In the genomic region with DNA sequence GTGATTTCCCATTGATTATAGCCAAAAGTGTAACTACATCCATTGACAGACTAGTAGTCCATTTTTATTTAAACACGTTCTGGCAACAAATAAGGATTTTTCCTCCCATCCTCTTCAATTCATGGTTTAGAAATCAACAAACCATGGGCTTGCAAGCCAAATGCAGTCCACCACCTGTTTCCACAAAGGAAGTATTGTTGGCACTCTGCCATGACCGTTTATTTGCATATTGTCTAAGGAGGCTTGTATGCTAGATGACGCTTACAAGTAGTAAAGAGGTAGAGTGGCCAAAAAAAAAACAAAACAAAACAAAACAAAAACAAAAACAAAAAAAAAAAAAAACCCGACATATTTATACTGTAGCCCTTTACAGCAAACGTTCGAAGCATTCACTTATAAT, we compare ENCODE assay signal across 9 mouse cellular contexts. TPM values are rescaled to one million over a fixed set of nuclear protein-coding genes. Genes with fewer than 3 reads are reported as not detected.
DNase-seq lines count a peak whose midpoint lies in the region; ATAC-seq and TF ChIP-seq lines count a peak whose summit lies in the region.
"Had no signal": no experiment of that assay in that cellular context is flagged by ENCODE, and none has a peak within 500 bp of the region (broad histone marks: within the 10 kb centered on the region; RNA-seq: fewer than 3 reads in every experiment).

No protein-coding gene starts in this region.

- H3K27me3 ChIP-seq in heart, embryonic 11.5 days (ENCODE audit: control insufficient read depth, insufficient read depth, low read length) = no peaks in the 10 kb centered on the region
- peaks cover 0 to 9% of the 10 kb centered on the region in 2 experiments for H3K27me3 ChIP-seq in MEL (ENCODE audit: control insufficient read depth in 1 of 2, insufficient read depth in 2 of 2, low read length in 2 of 2)
- H3K27me3 ChIP-seq: hindbrain, embryonic 15.5 days had no signal

- H3K36me3 ChIP-seq in heart, embryonic 11.5 days (ENCODE audit: control insufficient read depth, insufficient read depth, low read length) = no peaks in the 10 kb centered on the region
- 0 out of 4 replicates have a peak, but pooled peaks cover 0 to 2% of the 10 kb centered on the region in 2 experiments for H3K36me3 ChIP-seq in MEL (ENCODE audit: control insufficient read depth in 1 of 2, insufficient read depth in 2 of 2, low read length in 2 of 2)
- H3K36me3 ChIP-seq: hindbrain, embryonic 15.5 days had no signal

- no peak overlapping the region for H3K27ac ChIP-seq in heart, embryonic 11.5 days (ENCODE audit: low read depth, low read length)
- no peak overlapping the region for H3K27ac ChIP-seq in left cerebral cortex, adult 2 months
- H3K27ac ChIP-seq in MEL (ENCODE audit: control insufficient read depth, low read depth, low read length) = no peak overlapping the region
- H3K27ac ChIP-seq: hindbrain, embryonic 15.5 days had no signal

- peak; percentile 40 to 60 for DNase-seq in heart, adult 18-20 months
- DNase-seq in left cerebral cortex, postnatal 10 days (ENCODE audit: extremely low spot score in 1 of 2, low spot score in 2 of 2) = peak; percentile 34 to 47
- DNase-seq in left cerebral cortex, adult 2 months (ENCODE audit: extremely low spot score in 1 of 2, low spot score in 2 of 2) = no peak
- DNase-seq in MEL (ENCODE audit: low read depth, low spot score) = peak; percentile 40
- DNase-seq: layer of hippocampus, adult 9-11 months had no signal

- no peak overlapping the region for H3K9ac ChIP-seq in heart, embryonic 11.5 days (ENCODE audit: low read depth, low read length)
- H3K9ac ChIP-seq in MEL (ENCODE audit: control insufficient read depth, low read depth, low read length, poor library complexity, severe bottlenecking) = no peak overlapping the region
- H3K9ac ChIP-seq: hindbrain, embryonic 15.5 days had no signal

- no peak for TF ChIP-seq CTCF in left cerebral cortex, adult 2 months (IDR thresholded peaks at IDR 0.05)
- no peak for TF ChIP-seq CTCF in MEL (IDR thresholded peaks at IDR 0.05 in 2 of 3, conservative IDR thresholded peaks at IDR 0.05 in 1 of 3; ENCODE audit: control insufficient read depth in 1 of 3, insufficient read depth in 1 of 3, low read depth in 2 of 3, low read length in 3 of 3, poor library complexity in 1 of 3, severe bottlenecking in 1 of 3)

- no peak overlapping the region for H3K4me3 ChIP-seq in heart, embryonic 11.5 days (ENCODE audit: low read depth, low read length)
- no peak overlapping the region for H3K4me3 ChIP-seq in left cerebral cortex, adult 2 months
- H3K4me3 ChIP-seq in MEL (ENCODE audit: control insufficient read depth in 1 of 2, insufficient read depth in 1 of 2, low read depth in 2 of 2, low read length in 2 of 2) = no peak overlapping the region
- H3K4me3 ChIP-seq: hindbrain, embryonic 15.5 days had no signal

- no peaks in the 10 kb centered on the region for H3K79me2 ChIP-seq in MEL (ENCODE audit: control insufficient read depth, insufficient read depth, low read length, poor library complexity)

- intact Hi-C loops in left cerebral cortex, postnatal 10 days (cut with DNase I) = no loop called here
- intact Hi-C loops in left cerebral cortex, adult 2 months (cut with DNase I) = no loop called here

- no peak for ATAC-seq in heart, embryonic 11.5 days (replicated peaks; ENCODE audit: insufficient number of reproducible peaks, low FRiP score, low TSS enrichment)
- ATAC-seq in granulocyte monocyte progenitor cell, adult 5-6 weeks (replicated peaks; ENCODE audit: poor library complexity, severe bottlenecking) = peak; percentile 58
- ATAC-seq in megakaryocyte-erythroid progenitor cell, adult 5-6 weeks (replicated peaks; ENCODE audit: low FRiP score, low TSS enrichment, poor library complexity, severe bottlenecking) = no peak

- TF ChIP-seq EP300 in MEL (IDR thresholded peaks at IDR 0.05; ENCODE audit: low read depth in 1 of 2, low read length in 2 of 2) = no peak

- H3K4me1 ChIP-seq in heart, embryonic 11.5 days (ENCODE audit: control insufficient read depth, insufficient read depth, low read length) = no peaks in the 10 kb centered on the region
- no peaks in the 10 kb centered on the region for H3K4me1 ChIP-seq in MEL (ENCODE audit: control insufficient read depth in 1 of 2, insufficient read depth in 2 of 2, low read length in 2 of 2)

- WGBS in heart, embryonic 11.5 days (ENCODE audit: insufficient replicate concordance) = 75% methylated on average over 6 of the region's 6 CpGs

- no peaks in the 10 kb centered on the region for H3K9me3 ChIP-seq in heart, embryonic 11.5 days (replicated peaks; ENCODE audit: control insufficient read depth, low read length)
- no peaks in the 10 kb centered on the region for H3K9me3 ChIP-seq in MEL (replicated peaks; ENCODE audit: insufficient read depth, low read length)
- H3K9me3 ChIP-seq: hindbrain, embryonic 15.5 days had no signal

- no peak overlapping the region for H3K4me2 ChIP-seq in heart, embryonic 11.5 days
- H3K4me2 ChIP-seq: hindbrain, embryonic 15.5 days had no signal

- no peak for TF ChIP-seq RAD21 in MEL (IDR thresholded peaks at IDR 0.05; ENCODE audit: low read depth, low read length)

- no peak for TF ChIP-seq POLR2A in MEL (IDR thresholded peaks at IDR 0.05; ENCODE audit: control insufficient read depth in 1 of 2, insufficient read depth in 1 of 2, low read depth in 1 of 2, low read length in 2 of 2, poor library complexity in 1 of 2)

TF ChIP-seq in MEL, 35 proteins besides CTCF, POLR2A, EP300 and RAD21:
- TF ChIP-seq USF1 (IDR thresholded peaks at IDR 0.05; ENCODE audit: low read depth, low read length) = no peak
- TF ChIP-seq JUND (IDR thresholded peaks at IDR 0.05; ENCODE audit: low read depth, low read length) = no peak

RNA-seq across cellular contexts. Expression of a gene that starts 3.3 kb away (rescaled TPM):
- total RNA-seq in heart, adult 18-20 months (2021) = 1 to 10 TPM; 2.1 to 2.4 TPM
- polyA plus RNA-seq in heart, embryonic 11.5 days (2014; fragmentation: Nextera tagmentation; extraction: Ambion mirVana) = 7.4 and 7.5 TPM in 2 replicates
- total RNA-seq in left cerebral cortex, postnatal 10 days (2021) = 10 to 100 TPM; 37.3 to 39.3 TPM
- 10 to 100 TPM; 35.2 to 38.5 TPM for total RNA-seq in left cerebral cortex, adult 2 months (2021)
- total RNA-seq in MEL (2012; rRNA removed) = 4.4 and 4.7 TPM in 2 replicates
- polyA plus RNA-seq in MEL (2012; ENCODE audit: insufficient read depth in 1 of 2, insufficient read length in 2 of 2, low read depth in 1 of 2, low replicate concordance in 2 of 2, missing spikeins in 1 of 2) = 1 to 10 TPM in 1 of 2 experiments, not detected in 1; 5.6 TPM
- 4.0 and 5.2 TPM in 2 replicates for total RNA-seq in granulocyte monocyte progenitor cell, adult 5-6 weeks (2014; fragmentation: Nextera tagmentation)
- 8.1 and 10.5 TPM in 2 replicates for total RNA-seq in granulocyte monocyte progenitor cell, adult 5-6 weeks (2017)
- total RNA-seq in megakaryocyte-erythroid progenitor cell, adult 5-6 weeks (2014; fragmentation: Nextera tagmentation) = 5.1 and 6.0 TPM in 2 replicates
- total RNA-seq in megakaryocyte-erythroid progenitor cell, adult 5-6 weeks (2017) = 9.6 and 11.4 TPM in 2 replicates

RNA-seq across cellular contexts. Expression of a gene that starts 7.6 kb away (rescaled TPM):
- under 1 TPM in 1 of 2 experiments, not detected in 1; 0.08 TPM for total RNA-seq in heart, adult 18-20 months (2021)
- not detected in 2 replicates for polyA plus RNA-seq in heart, embryonic 11.5 days (2014; fragmentation: Nextera tagmentation; extraction: Ambion mirVana)
- total RNA-seq in left cerebral cortex, postnatal 10 days (2021) = 1 to 10 TPM; 1.7 to 1.8 TPM
- 1 to 10 TPM; 2.6 to 3.1 TPM for total RNA-seq in left cerebral cortex, adult 2 months (2021)
- 0.82 and 1.2 TPM in 2 replicates for total RNA-seq in MEL (2012; rRNA removed)
- 1 to 10 TPM in 1 of 2 experiments, not detected in 1; 4.2 TPM for polyA plus RNA-seq in MEL (2012; ENCODE audit: insufficient read depth in 1 of 2, insufficient read length in 2 of 2, low read depth in 1 of 2, low replicate concordance in 2 of 2, missing spikeins in 1 of 2)
- total RNA-seq in granulocyte monocyte progenitor cell, adult 5-6 weeks (2014; fragmentation: Nextera tagmentation) = 0.06 TPM in 1 of 2 replicates, not detected in the other
- total RNA-seq in granulocyte monocyte progenitor cell, adult 5-6 weeks (2017) = 0.15 and 0.34 TPM in 2 replicates
- total RNA-seq in megakaryocyte-erythroid progenitor cell, adult 5-6 weeks (2014; fragmentation: Nextera tagmentation) = 0.17 and 0.28 TPM in 2 replicates
- 0.05 and 0.19 TPM in 2 replicates for total RNA-seq in megakaryocyte-erythroid progenitor cell, adult 5-6 weeks (2017)
- polyA plus RNA-seq: hindbrain, embryonic 15.5 days had no signal

Comparison
In these comparisons a context has a peak if more than half of its experiments do, and no peak if none do; other contexts are left out.
1. DNase-seq: peak in heart, adult 18-20 months (2 of 2), left cerebral cortex, postnatal 10 days (2 of 2) and MEL (single experiment); none in left cerebral cortex, adult 2 months (0 of 2).